8 mouse cellular contexts compared by ENCODE assay signal in genomic region chr11:33070520-33070919, GRCm38 (mm10).
DNase-seq lines count a peak whose midpoint lies in the region; ATAC-seq and TF ChIP-seq lines count a peak whose summit lies in the region.

No protein-coding gene starts in this region.

- no peaks in the 10 kb centered on the region for H3K4me1 ChIP-seq in thymus, adult 2 months (replicated peaks; ENCODE audit: control insufficient read depth, insufficient read depth, low read length)

- no peak for TF ChIP-seq CTCF in thymus, adult 2 months (IDR thresholded peaks at IDR 0.05; ENCODE audit: borderline replicate concordance, control insufficient read depth, extremely low read depth, insufficient read depth, low read length, poor library complexity)

- peak; percentile 49 to 54 for DNase-seq in left cerebral cortex, postnatal 14 days (ENCODE audit: low spot score in 2 of 2)
- no peak for DNase-seq in left cerebral cortex, adult 11 months (ENCODE audit: low spot score)
- peak; percentile 39 to 67 for DNase-seq in cerebellum, postnatal 4 days (ENCODE audit: low spot score in 2 of 2)
- peak; percentile 11 for DNase-seq in layer of hippocampus, adult 9-10 months (ENCODE audit: low spot score)
- DNase-seq in right cerebral cortex, postnatal 10 days (ENCODE audit: low spot score in 2 of 2), result peak; percentile 83 to 85
- DNase-seq in thymus, adult 2 months, result no peak
- DNase-seq in heart, postnatal 14 days, result no peak

- no peaks in the 10 kb centered on the region for H3K36me3 ChIP-seq in thymus, adult 2 months (ENCODE audit: control insufficient read depth, insufficient read depth, low read length)

- no peak for ATAC-seq in inflammation-experienced regulatory T-cells, adult 6 months

- no peak overlapping the region for H3K27ac ChIP-seq in thymus, adult 2 months (ENCODE audit: control insufficient read depth, insufficient read depth, low read length)

- no peak for TF ChIP-seq POLR2A in thymus, adult 2 months (IDR thresholded peaks at IDR 0.05; ENCODE audit: control insufficient read depth, extremely low read depth, insufficient read depth, low read length, poor library complexity)

- 95% methylated on average over 6 of the region's 6 CpGs for WGBS in thymus, adult 2 months

- no peaks in the 10 kb centered on the region for H3K27me3 ChIP-seq in thymus, adult 2 months (ENCODE audit: control insufficient read depth, insufficient read depth, low read length)

- H3K4me3 ChIP-seq in thymus, adult 2 months (ENCODE audit: control insufficient read depth, insufficient read depth, low read length), result no peak overlapping the region

- intact Hi-C loops in left cerebral cortex, postnatal 14 days (cut with DNase I), result no loop called here
- intact Hi-C loops in heart, postnatal 14 days (cut with DNase I), result no loop called here

Comparison
In these comparisons a context has a peak if more than half of its experiments do, and no peak if none do; other contexts are left out.
1. DNase-seq: peak in left cerebral cortex, postnatal 14 days (2 of 2), cerebellum, postnatal 4 days (2 of 2), layer of hippocampus, adult 9-10 months (single experiment) and right cerebral cortex, postnatal 10 days (2 of 2); none in left cerebral cortex, adult 11 months (single experiment), thymus, adult 2 months (single experiment) and heart, postnatal 14 days (0 of 2).